Mouse (Mus musculus) limb, embryonic 14.5 days (tissue): Measurements from ENCODE around the gene Fbxo9. TPM values are rescaled to one million over a fixed set of nuclear protein-coding genes. Genes with fewer than 3 reads are reported as not detected.

Experiments
- ATAC-seq: fragments of 200-750 bp; cut with Nextera tagmentation; 2 replicates; pipeline ENCODE4 v1.8.0; 2017; ENCODE audit warnings: low read depth, moderate number of reproducible peaks, moderate TSS enrichment; ENCODE audit not compliant: low FRiP score
- DNase-seq: peaks from one replicate; pipeline ENCODE4 v3.0.0-alpha.2; 2015; ENCODE audit warnings: low spot score
- H3K27ac ChIP-seq: fragments of 300-500 bp; sonication (generic); replicated peaks from 2 replicates; pipeline ENCODE4 v1.5.1; 2014; ENCODE audit warnings: low read depth, mild to moderate bottlenecking, low read length, moderate library complexity, mixed read lengths
- H3K27me3 ChIP-seq: fragments of 300-500 bp; sonication (generic); 2 replicates; pipeline ENCODE4 v1.6.1; 2014; ENCODE audit warnings: low read length, mixed read lengths; ENCODE audit not compliant: control insufficient read depth, insufficient read depth
- H3K36me3 ChIP-seq: fragments of 300-500 bp; sonication (generic); 2 replicates; pipeline ENCODE4 v1.6.1; 2014; ENCODE audit warnings: mild to moderate bottlenecking, low read length, moderate library complexity, mixed read lengths; ENCODE audit not compliant: control insufficient read depth, insufficient read depth
- H3K4me1 ChIP-seq: fragments of 300-500 bp; sonication (generic); 2 replicates; pipeline ENCODE4 v1.6.1; 2014; ENCODE audit warnings: antibody characterized with exemption, low read length, mixed read lengths; ENCODE audit not compliant: control insufficient read depth, insufficient read depth
- H3K4me2 ChIP-seq: fragments of 300-500 bp; sonication (generic); replicated peaks from 2 replicates; pipeline ENCODE4 v1.6.1; 2014; ENCODE audit warnings: low read depth, mild to moderate bottlenecking, low read length, moderate library complexity; ENCODE audit not compliant: severe bottlenecking
- H3K4me3 ChIP-seq: fragments of 300-500 bp; sonication (generic); replicated peaks from 2 replicates; pipeline ENCODE4 v1.5.1; 2014; ENCODE audit warnings: low read length
- H3K9ac ChIP-seq: fragments of 300-500 bp; sonication (generic); 2 replicates; pipeline ENCODE4 v1.6.1; 2014; ENCODE audit warnings: mild to moderate bottlenecking, low read depth, low read length, moderate library complexity; ENCODE audit not compliant: severe bottlenecking
- H3K9me3 ChIP-seq: fragments of 300-500 bp; sonication (generic); 2 replicates; pipeline ENCODE4 v1.6.1; 2016; ENCODE audit warnings: low read length; ENCODE audit not compliant: control insufficient read depth
- POLR2A ChIP-seq: fragments of 200-500 bp; IDR thresholded peaks from 2 replicates; pipeline ENCODE4 v1.8.0; 2012; ENCODE audit warnings: inconsistent platforms, mild to moderate bottlenecking, moderate library complexity, borderline replicate concordance; ENCODE audit not compliant: insufficient read depth, insufficient read length; ENCODE audit errors: extremely low read depth
- WGBS: fragments of 180-500 bp; shearing (Covaris S2); extraction: QIAGEN DNeasy Blood & Tissue Kit; methylation state at CpG from one replicate; pipeline ENCODE4 v1.1.7; 2014; 5-methylcytosine and 5-hydroxymethylcytosine counted together
- polyA plus RNA-seq, 2 experiments: library from polyadenylated mRNA; depleted of rRNA in 1 of 2; stranded (reverse) in 1 of 2; unstranded in 1 of 2; fragments of >200 nt; fragmentation: Nextera tagmentation in 1 of 2; extraction: Ambion mirVana in 1 of 2; gene quantifications; 2 replicates each; pipeline versions ENCODE4 v1.2.1 to v1.2.3; 2012 to 2014

The Fbxo9 gene
- polyA plus RNA-seq, 2 experiments = 43.6 to 61.4 TPM

DNA sequence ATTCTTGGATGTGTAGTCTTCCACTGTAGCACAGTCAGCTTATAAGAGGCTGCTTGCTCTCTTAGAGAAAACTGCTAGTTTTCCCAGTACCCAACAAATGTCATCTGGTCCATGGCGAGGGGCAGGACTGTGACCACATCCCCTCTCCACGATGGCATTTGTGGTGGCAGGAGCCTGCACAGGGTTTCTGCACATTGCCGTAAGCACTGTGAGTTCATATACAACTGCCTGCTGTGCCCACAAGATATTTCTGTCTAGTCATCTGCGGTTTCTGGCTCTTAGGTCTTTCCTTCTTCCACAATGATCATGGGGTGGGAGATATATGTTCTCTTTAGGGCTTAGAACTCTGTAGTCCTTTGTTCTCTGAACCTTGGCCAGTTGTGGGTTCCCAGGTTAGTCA is 37.2 kb downstream of the Fbxo9 start:
- no peaks in the 10 kb centered on the region for H3K36me3 ChIP-seq
- no peak overlapping the region for H3K9ac ChIP-seq
- WGBS = 89% methylated on average over 4 of the region's 4 CpGs
- no peaks in the 10 kb centered on the region for H3K27me3 ChIP-seq
- H3K4me2 ChIP-seq = no peak overlapping the region
- no peak overlapping the region for H3K27ac ChIP-seq
- ATAC-seq = no peak
- peaks cover 3% of the 10 kb centered on the region; the same call in 1 of the 2 replicates for H3K4me1 ChIP-seq
- H3K9me3 ChIP-seq = no peaks in the 10 kb centered on the region
- no peak for TF ChIP-seq POLR2A
- DNase-seq = no peak
- H3K4me3 ChIP-seq = no peak overlapping the region

DNA sequence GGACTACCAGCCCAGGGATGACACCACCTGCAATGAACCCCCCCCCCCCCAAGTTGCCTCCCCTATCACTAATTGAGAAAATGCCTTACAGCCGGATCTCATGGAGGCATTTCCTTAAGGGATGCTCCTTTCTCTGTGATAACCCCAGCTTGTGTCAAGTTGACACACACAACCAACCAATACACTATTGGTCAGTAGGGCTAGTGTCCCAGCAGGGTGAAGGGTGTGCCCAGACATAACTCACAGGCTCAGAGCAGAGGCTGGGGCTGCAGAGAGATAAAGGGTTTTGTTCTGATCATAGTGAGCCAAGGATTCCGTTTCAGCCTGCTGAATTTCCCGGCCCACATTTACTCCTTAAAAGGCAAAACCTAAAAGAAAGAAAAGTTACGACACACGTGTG is 38.4 kb downstream of the Fbxo9 start:
- 53% methylated on average over 5 of the region's 5 CpGs for WGBS

DNA sequence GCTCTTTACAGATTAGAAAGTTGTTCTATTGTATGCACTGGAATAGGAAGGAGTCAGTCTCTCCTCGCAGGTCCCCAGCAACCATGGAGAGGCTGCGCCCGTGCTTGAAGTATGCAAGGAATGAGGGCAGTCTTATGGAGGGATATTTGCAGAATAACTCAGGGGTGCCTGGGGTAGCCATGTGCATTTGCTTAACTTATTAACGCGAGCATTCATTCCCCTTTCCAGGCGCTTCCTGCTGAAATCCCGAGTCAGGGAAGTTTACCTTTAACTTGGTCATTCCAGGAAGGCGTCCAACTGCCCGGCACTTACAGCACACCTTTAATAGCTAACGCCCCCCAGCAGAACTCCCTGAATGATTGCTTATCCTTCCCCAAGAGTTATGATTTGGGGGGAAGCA is 44.7 kb downstream of the Fbxo9 start:
- DNase-seq (peak; percentile 23), ATAC-seq (no peak)
- Histone ChIP-seq H3K36me3 (no peaks in the 10 kb centered on the region), H3K27ac (peak overlapping the region; percentile 38; the same call in 1 of the 2 replicates), H3K4me2 (peak overlapping the region; percentile 21; the same call in 1 of the 2 replicates), H3K4me1 (0 out of 2 replicates have a peak, but pooled peaks cover 10% of the 10 kb centered on the region), H3K9me3 (no peaks in the 10 kb centered on the region), H3K27me3 (no peaks in the 10 kb centered on the region), H3K4me3 (no peak overlapping the region), H3K9ac (no peak overlapping the region)
- WGBS = 30% methylated on average over 10 of the region's 10 CpGs
- TF ChIP-seq POLR2A = no peak

More for the DNA sequence above, 38.4 kb downstream of the Fbxo9 start:
- Histone ChIP-seq H3K9ac (no peak overlapping the region), H3K36me3 (no peaks in the 10 kb centered on the region), H3K27ac (no peak overlapping the region), H3K9me3 (no peaks in the 10 kb centered on the region), H3K4me1 (peaks cover 3% of the 10 kb centered on the region; the same call in 1 of the 2 replicates), H3K4me3 (no peak overlapping the region), H3K27me3 (no peaks in the 10 kb centered on the region), H3K4me2 (no peak overlapping the region)
- ATAC-seq (no peak), DNase-seq (no peak)
- no peak for TF ChIP-seq POLR2A

DNA sequence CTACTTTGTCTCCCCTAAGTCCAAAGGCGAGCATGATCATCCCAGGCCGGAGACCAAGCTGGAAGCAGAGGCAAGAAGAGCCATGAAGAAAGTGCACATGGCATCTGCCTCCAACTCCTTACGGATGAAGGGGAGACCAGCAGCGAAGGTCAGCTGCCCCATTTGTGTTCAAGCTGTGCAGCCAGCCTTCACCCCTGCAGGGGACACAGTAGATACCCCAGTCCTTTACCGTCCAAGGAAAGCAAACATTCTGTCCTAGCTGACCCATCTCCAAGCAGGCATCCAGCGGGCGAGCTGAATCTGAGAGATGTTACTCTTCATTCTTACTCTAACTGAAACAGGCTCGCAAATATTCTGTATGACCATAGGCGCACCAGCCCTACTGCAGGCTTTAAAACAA is 46.5 kb downstream of the Fbxo9 start:
- 0 out of 2 replicates have a peak, but pooled peaks cover 10% of the 10 kb centered on the region for H3K4me1 ChIP-seq
- H3K27ac ChIP-seq = no peak overlapping the region
- no peak overlapping the region for H3K4me3 ChIP-seq
- no peak for TF ChIP-seq POLR2A
- H3K4me2 ChIP-seq = no peak overlapping the region
- no peak for DNase-seq
- no peak overlapping the region for H3K9ac ChIP-seq
- no peaks in the 10 kb centered on the region for H3K27me3 ChIP-seq
- no peak for ATAC-seq
- 90% methylated on average over 9 of the region's 9 CpGs for WGBS
- H3K36me3 ChIP-seq = no peaks in the 10 kb centered on the region
- H3K9me3 ChIP-seq = no peaks in the 10 kb centered on the region

DNA sequence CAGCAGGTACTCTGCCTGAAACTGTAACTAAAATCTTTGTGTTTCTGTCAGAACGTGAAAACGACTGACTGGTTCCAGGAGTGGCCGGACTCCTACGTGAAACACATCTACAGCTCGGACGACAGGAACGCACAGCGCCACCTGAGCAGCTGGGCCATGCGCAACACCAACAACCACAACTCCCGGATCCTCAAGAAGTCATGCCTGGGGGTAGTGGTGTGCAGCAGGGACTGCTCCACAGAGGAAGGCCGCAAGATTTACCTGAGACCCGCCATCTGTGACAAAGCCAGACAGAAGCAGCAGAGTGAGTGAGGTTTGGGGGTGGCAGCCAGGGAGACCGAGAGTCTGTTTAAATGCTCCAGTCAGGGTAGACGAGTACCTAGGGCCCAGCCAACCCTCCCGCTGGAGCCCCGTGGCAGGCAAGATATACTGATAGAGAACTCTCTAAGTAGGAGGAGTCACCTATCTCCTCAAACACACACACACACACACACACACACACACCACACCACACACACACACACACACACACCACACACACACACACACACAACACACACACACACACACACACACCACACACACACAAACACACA is 49.2 kb downstream of the Fbxo9 start:
- H3K36me3 ChIP-seq = no peaks in the 10 kb centered on the region
- 79% methylated on average over 16 of the region's 16 CpGs for WGBS
- no peak for TF ChIP-seq POLR2A

More for the DNA sequence above, 49.2 kb downstream of the Fbxo9 start:
- H3K9ac ChIP-seq = no peak overlapping the region
- no peak overlapping the region for H3K4me3 ChIP-seq
- no peaks in the 10 kb centered on the region for H3K27me3 ChIP-seq
- H3K4me1 ChIP-seq = 0 out of 2 replicates have a peak, but pooled peaks cover 9% of the 10 kb centered on the region
- no peak overlapping the region for H3K27ac ChIP-seq
- DNase-seq (no peak), ATAC-seq (no peak)
- H3K4me2 ChIP-seq = no peak overlapping the region
- H3K9me3 ChIP-seq = no peaks in the 10 kb centered on the region
